Mouse (Mus musculus): Measurements from ENCODE around the gene Grin2c. TPM values are rescaled to one million over a fixed set of nuclear protein-coding genes. Genes with fewer than 3 reads are reported as not detected.

Grin2c gene
- polyA plus RNA-seq, 1 experiment from 2014 or later: 0.04 TPM

DNA sequence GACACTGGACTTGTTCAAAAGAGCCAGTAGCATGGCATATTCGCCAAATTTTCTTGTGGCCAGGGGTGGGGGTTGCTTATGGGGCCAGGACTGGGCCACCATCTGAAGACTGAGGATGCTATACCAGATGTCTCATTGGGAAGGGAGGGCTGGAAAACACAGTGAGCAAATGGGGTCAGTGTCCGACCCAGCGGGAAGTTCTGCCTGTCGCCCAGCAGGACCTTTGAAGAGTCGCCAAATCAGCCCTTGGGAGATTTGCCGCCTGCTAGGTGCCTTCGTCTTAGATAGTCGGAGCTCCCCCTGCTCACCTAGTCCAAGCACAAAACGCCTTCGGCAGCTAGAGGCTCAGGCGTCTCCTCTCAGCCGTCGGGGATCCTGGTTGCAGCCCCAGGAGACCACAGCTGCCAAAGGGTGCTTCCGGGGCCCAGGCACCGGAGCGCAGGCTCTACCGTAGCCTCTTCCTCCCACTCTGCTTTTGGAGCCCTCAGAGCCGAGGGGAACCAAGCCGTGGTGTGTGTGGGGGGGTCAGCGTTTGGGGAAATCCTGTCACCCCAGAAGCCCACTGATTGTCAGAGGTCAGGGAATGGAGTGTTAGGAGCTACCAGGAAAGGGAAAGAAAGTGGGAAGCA is 1.2 kb downstream of the Grin2c start:
- DNase-seq (ENCODE audit: low spot score) (no peak), ATAC-seq (ENCODE audit: insufficient number of reproducible peaks, low FRiP score, low TSS enrichment, low read depth) (no peak)
- Histone ChIP-seq H3K27me3 (ENCODE audit: control insufficient read depth, insufficient read depth, low read length) (peaks cover 66% of the 10 kb centered on the region), H3K36me3 (ENCODE audit: control insufficient read depth, insufficient read depth, low read length) (0 out of 2 replicates have a peak, but pooled peaks cover 2% of the 10 kb centered on the region), H3K4me1 (ENCODE audit: control insufficient read depth, insufficient read depth, low read length) (peaks cover 2% of the 10 kb centered on the region; the same call in 1 of the 2 replicates), H3K9me3 (ENCODE audit: control insufficient read depth, low read length) (no peaks in the 10 kb centered on the region), H3K4me3 (ENCODE audit: low read depth, low read length) (no peak overlapping the region), H3K9ac (ENCODE audit: low read length) (no peak overlapping the region), H3K4me2 (ENCODE audit: low read depth, severe bottlenecking) (peak overlapping the region; percentile 69), H3K27ac (replicated peaks; ENCODE audit: low read depth, low read length) (no peak overlapping the region)
- 3% methylated on average over 20 of the region's 20 CpGs for WGBS

GRCm38 (mm10) chr11:115264862-115265668 is 2.0 kb downstream of the Grin2c start:
- H3K27me3 ChIP-seq (ENCODE audit: control insufficient read depth, insufficient read depth, low read length): peaks cover 73% of the 10 kb centered on the region
- peak overlapping the region; percentile 21 for H3K4me3 ChIP-seq (ENCODE audit: low read depth, low read length)
- H3K4me1 ChIP-seq (ENCODE audit: control insufficient read depth, insufficient read depth, low read length): peaks cover under 1% of the 10 kb centered on the region; the same call in 1 of the 2 replicates
- WGBS: 6% methylated on average over 39 of the region's 39 CpGs
- H3K27ac ChIP-seq (replicated peaks; ENCODE audit: low read depth, low read length): no peak overlapping the region
- no peaks in the 10 kb centered on the region for H3K9me3 ChIP-seq (ENCODE audit: control insufficient read depth, low read length)
- peak overlapping the region; percentile 42 for H3K4me2 ChIP-seq (ENCODE audit: low read depth, severe bottlenecking)
- H3K36me3 ChIP-seq (ENCODE audit: control insufficient read depth, insufficient read depth, low read length): 0 out of 2 replicates have a peak, but pooled peaks cover 2% of the 10 kb centered on the region
- H3K9ac ChIP-seq (ENCODE audit: low read length): no peak overlapping the region
- ATAC-seq (ENCODE audit: insufficient number of reproducible peaks, low FRiP score, low TSS enrichment, low read depth) (no peak), DNase-seq (ENCODE audit: low spot score) (peak; percentile 68)

DNA sequence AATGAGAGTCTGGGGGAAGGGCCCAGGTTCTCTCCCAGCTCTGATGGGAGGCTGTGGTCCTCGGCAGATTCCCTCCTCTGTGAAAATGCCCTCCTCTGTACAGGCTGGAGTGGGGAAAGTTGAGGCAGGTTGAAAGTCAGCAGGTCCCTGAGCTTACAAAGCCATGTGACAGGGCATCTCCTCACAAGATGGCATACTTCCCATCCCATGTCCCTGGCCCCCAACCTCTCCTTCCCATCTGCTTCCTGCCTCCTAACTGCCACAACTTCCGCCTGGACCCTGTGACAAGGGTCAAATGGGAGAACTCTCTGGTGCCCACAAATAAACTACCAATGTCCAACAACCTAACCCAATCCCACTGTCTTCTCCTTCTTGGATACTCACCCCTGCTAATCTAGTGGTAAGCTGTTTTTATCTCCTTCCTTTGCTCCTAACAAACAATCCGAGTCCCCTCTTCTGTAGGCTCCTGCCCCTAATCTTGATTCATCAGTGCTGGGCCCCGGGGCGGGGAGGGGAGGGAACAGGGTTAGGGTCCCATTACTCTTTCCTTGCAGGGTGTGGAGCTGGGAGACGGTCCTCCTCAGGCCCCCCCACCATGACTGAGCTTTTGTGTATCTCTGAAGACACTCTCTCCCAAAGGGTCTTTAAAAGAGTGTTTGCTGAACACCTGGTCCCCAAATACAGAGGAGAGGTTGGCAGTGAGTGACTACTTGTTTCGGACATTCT is 2.7 kb downstream of the Grin2c start:
- Histone ChIP-seq H3K27me3 (ENCODE audit: control insufficient read depth, insufficient read depth, low read length) (peaks cover 75% of the 10 kb centered on the region), H3K27ac (replicated peaks; ENCODE audit: low read depth, low read length) (no peak overlapping the region), H3K4me1 (ENCODE audit: control insufficient read depth, insufficient read depth, low read length) (no peaks in the 10 kb centered on the region; the same call in 1 of the 2 replicates), H3K9ac (ENCODE audit: low read length) (no peak overlapping the region), H3K4me2 (ENCODE audit: low read depth, severe bottlenecking) (no peak overlapping the region), H3K36me3 (ENCODE audit: control insufficient read depth, insufficient read depth, low read length) (0 out of 2 replicates have a peak, but pooled peaks cover 2% of the 10 kb centered on the region), H3K9me3 (ENCODE audit: control insufficient read depth, low read length) (no peaks in the 10 kb centered on the region), H3K4me3 (ENCODE audit: low read depth, low read length) (no peak overlapping the region)
- WGBS: 68% methylated on average over 7 of the region's 7 CpGs
- ATAC-seq (ENCODE audit: insufficient number of reproducible peaks, low FRiP score, low TSS enrichment, low read depth) (no peak), DNase-seq (ENCODE audit: low spot score) (no peak)

- Histone ChIP-seq H3K9me3 (ENCODE audit: control insufficient read depth, low read length) (no peaks in the 10 kb centered on the region; the same call in 1 of the 2 replicates), H3K27me3 (ENCODE audit: control insufficient read depth, insufficient read depth, low read length) (peaks cover 80% of the 10 kb centered on the region), H3K4me1 (ENCODE audit: control insufficient read depth, insufficient read depth, low read length) (no peaks in the 10 kb centered on the region; the same call in 1 of the 2 replicates), H3K9ac (ENCODE audit: low read length) (no peak overlapping the region), H3K4me2 (ENCODE audit: low read depth, severe bottlenecking) (no peak overlapping the region), H3K36me3 (ENCODE audit: control insufficient read depth, insufficient read depth, low read length) (no peaks in the 10 kb centered on the region), H3K27ac (replicated peaks; ENCODE audit: low read depth, low read length) (no peak overlapping the region), H3K4me3 (ENCODE audit: low read depth, low read length) (no peak overlapping the region)
- ATAC-seq (ENCODE audit: insufficient number of reproducible peaks, low FRiP score, low TSS enrichment, low read depth) (no peak), DNase-seq (ENCODE audit: low spot score) (no peak)
- WGBS: 82% methylated on average over 11 of the region's 11 CpGs
Measured at GRCm38 (mm10) chr11:115262954-115263353, 4.1 kb downstream of the Grin2c start.

DNA sequence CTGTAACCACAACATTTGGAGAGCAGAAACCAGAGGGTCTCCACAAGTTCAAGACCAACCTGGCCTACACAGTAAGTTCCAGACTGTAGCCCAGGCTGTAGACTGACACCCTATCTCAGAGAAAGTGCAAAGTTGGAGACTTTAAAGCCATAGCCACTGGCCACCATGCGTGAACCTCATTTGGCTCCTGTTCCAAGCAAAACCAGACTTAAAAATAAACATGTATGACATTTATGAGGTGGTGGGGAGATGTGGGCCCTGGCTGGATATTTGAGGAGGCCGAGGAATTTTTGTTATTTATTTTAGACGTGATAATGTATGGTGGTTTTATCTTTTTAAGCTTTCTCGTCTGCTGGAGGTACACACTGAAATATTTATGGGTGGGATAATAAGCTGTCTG is 7.9 kb downstream of the Grin2c start:
- H3K36me3 ChIP-seq (ENCODE audit: control insufficient read depth, insufficient read depth, low read length): no peaks in the 10 kb centered on the region
- no peak overlapping the region for H3K9ac ChIP-seq (ENCODE audit: low read length)
- no peak overlapping the region for H3K27ac ChIP-seq (replicated peaks; ENCODE audit: low read depth, low read length)
- no peak overlapping the region for H3K4me2 ChIP-seq (ENCODE audit: low read depth, severe bottlenecking)
- no peaks in the 10 kb centered on the region; the same call in 1 of the 2 replicates for H3K9me3 ChIP-seq (ENCODE audit: control insufficient read depth, low read length)
- ATAC-seq (ENCODE audit: insufficient number of reproducible peaks, low FRiP score, low TSS enrichment, low read depth): no peak
- H3K4me3 ChIP-seq (ENCODE audit: low read depth, low read length): no peak overlapping the region
- peaks cover 60% of the 10 kb centered on the region for H3K27me3 ChIP-seq (ENCODE audit: control insufficient read depth, insufficient read depth, low read length)
- no peak for DNase-seq (ENCODE audit: low spot score)
- no peaks in the 10 kb centered on the region for H3K4me1 ChIP-seq (ENCODE audit: control insufficient read depth, insufficient read depth, low read length)
- WGBS: 56% methylated on average over 4 of the region's 4 CpGs

DNA sequence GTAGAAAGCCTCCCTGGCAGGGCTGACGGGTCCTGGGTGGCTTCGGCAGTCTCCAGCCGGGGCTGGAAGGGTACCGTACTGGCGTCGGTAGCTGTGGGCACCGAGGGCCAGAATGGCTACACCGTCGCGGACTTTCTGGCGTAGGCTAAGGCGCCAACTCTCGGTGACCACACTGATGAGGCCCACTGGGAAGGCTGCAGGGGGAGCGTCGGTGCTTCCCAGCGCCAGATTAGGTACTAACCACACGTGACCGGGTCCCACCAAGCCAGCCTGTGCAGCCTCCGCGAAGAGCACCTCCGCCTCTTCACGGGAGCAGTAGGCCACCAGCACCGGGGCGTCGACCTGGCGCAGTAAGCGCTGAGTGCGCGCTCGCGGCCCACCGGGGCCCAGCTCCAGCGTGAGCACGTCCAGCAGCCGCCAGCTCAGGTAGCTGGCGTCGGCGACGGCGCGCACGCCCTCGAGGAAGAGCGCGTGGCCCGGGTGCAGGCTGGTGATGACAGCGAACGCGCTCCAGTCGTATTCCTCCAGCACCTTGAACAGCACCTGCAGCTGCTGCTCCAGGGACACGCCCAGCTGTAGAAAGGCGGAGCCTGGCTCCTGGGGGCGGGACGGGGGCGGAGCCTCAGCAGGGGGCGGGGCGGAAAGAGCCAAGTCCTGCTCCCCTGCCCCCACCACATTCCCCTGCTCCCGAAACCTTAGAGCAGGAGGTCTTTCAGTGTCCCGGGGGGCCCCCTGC is 9.1 kb downstream of the Grin2c start:
- peaks cover 60% of the 10 kb centered on the region for H3K27me3 ChIP-seq (ENCODE audit: control insufficient read depth, insufficient read depth, low read length)
- no peak overlapping the region for H3K27ac ChIP-seq (replicated peaks; ENCODE audit: low read depth, low read length)
- no peak overlapping the region for H3K9ac ChIP-seq (ENCODE audit: low read length)
- WGBS: 19% methylated on average over 59 of the region's 59 CpGs
- no peaks in the 10 kb centered on the region for H3K36me3 ChIP-seq (ENCODE audit: control insufficient read depth, insufficient read depth, low read length)
- no peaks in the 10 kb centered on the region; the same call in 1 of the 2 replicates for H3K9me3 ChIP-seq (ENCODE audit: control insufficient read depth, low read length)
- H3K4me2 ChIP-seq (ENCODE audit: low read depth, severe bottlenecking): peak overlapping the region; percentile 5; the same call in 1 of the 2 replicates
- ATAC-seq (ENCODE audit: insufficient number of reproducible peaks, low FRiP score, low TSS enrichment, low read depth) (no peak), DNase-seq (ENCODE audit: low spot score) (peak; percentile 67)
- H3K4me1 ChIP-seq (ENCODE audit: control insufficient read depth, insufficient read depth, low read length): no peaks in the 10 kb centered on the region
- H3K4me3 ChIP-seq (ENCODE audit: low read depth, low read length): no peak overlapping the region

DNA sequence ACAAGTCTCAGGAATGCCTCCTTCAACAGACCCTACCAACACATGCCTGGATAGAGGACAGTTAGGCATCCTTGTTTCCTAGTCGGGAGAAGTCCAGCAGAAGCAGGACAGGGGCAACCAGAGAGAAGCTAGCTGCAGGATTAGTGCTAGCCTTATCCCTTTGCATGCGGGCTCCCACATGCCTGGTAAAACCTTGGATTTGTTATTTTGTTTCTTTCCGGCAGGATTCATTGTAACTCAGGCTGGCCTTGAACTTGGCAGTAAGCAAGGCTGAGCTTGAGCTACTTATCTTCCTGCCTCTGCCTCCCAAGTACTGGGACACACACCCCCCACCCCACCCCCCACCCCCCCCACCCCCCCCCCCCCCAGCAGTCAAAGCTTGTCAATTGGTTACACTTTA is 15.8 kb downstream of the Grin2c start:
- Histone ChIP-seq H3K4me3 (ENCODE audit: low read depth, low read length) (no peak overlapping the region), H3K9ac (ENCODE audit: low read length) (no peak overlapping the region), H3K4me2 (ENCODE audit: low read depth, severe bottlenecking) (no peak overlapping the region), H3K27me3 (ENCODE audit: control insufficient read depth, insufficient read depth, low read length) (peaks cover 60% of the 10 kb centered on the region), H3K27ac (replicated peaks; ENCODE audit: low read depth, low read length) (no peak overlapping the region), H3K36me3 (ENCODE audit: control insufficient read depth, insufficient read depth, low read length) (no peaks in the 10 kb centered on the region), H3K9me3 (ENCODE audit: control insufficient read depth, low read length) (no peaks in the 10 kb centered on the region), H3K4me1 (ENCODE audit: control insufficient read depth, insufficient read depth, low read length) (peaks cover 12% of the 10 kb centered on the region)
- no peak for ATAC-seq (ENCODE audit: insufficient number of reproducible peaks, low FRiP score, low TSS enrichment, low read depth)
- no peak for DNase-seq (ENCODE audit: low spot score)
- WGBS: 63% methylated on average over 3 of the region's 3 CpGs
